Mouse (Mus musculus) G1E (cell line): Measurements from ENCODE around the gene Slc16a10.

ENCODE experiments used
- CTCF ChIP-seq: IDR thresholded peaks from 2 replicates; pipeline ENCODE4 v1.5.1; 2012; ENCODE audit warnings: low read depth, low read length, inconsistent platforms, mixed read lengths
- GATA1 ChIP-seq: IDR thresholded peaks from 2 replicates; pipeline ENCODE4 v1.6.1; 2012; ENCODE audit warnings: borderline replicate concordance, low read length, inconsistent platforms, mixed read lengths
- GATA2 ChIP-seq: IDR thresholded peaks from 2 replicates; pipeline ENCODE4 v1.6.1; 2012; ENCODE audit warnings: low read depth, low read length, inconsistent platforms, borderline replicate concordance

DNA sequence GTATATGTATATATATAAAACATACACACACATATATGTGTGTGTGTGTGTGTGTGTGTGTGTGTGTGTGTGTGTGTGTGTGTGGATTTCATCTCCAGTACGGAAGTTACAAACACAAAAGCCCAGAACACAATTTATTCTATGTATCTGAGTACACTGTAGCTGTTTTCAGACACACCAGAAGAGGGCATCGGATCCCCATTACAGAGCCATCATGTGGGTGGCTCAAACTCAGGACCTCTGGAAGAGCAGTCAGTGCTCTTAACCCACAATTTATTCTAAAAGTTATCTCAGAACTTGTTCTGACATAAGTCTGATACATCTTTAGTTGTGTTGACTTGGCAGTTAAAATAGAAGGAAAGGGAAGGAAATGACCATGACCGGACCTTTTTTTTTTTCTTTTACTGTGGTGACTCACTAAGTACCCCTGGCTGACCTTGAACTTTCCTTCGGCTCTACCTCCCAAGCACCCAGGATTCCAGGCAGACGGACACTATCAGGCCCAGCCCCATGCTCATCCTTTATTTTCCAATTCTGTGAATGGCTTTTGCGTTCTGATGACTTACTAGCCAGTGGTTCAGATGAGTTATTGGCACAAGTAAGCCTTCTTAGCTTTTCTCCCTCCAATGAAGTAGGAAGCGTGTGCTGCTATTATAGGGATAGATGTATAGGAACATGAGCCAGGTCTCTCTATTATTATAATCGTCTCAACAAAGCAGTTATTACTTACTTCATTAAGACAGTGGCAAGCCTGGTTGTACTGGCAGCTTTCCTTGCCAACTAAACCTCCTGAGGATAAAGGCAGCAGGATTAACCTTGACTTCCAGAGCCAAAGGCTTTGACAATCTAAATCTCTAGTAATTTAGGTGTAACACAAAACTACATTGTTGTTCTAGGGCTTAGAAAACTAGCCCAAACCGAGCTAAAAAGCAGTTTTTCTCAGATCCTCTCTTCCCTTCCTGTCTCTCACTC lies 6.0 kb downstream of the Slc16a10 start:
- TF ChIP-seq CTCF (no peak), GATA1 (no peak), GATA2 (no peak)
